Mouse (Mus musculus): Measurements from ENCODE around the gene Kif27.
"Not testable (repeated sequence)": the region's sequence is repeated elsewhere in the genome, so short reads cannot be mapped to it uniquely, and the experiment has no call there.

- not testable (repeated sequence) for TF ChIP-seq ZKSCAN1 (IDR thresholded peaks at IDR 0.05; ENCODE audit: borderline replicate concordance, low read depth, low read length); TCF12 (IDR thresholded peaks at IDR 0.05; ENCODE audit: low read depth, low read length); CTCF (conservative IDR thresholded peaks at IDR 0.05 in 1 of 2, IDR thresholded peaks at IDR 0.05 in 1 of 2; ENCODE audit: low read depth in 2 of 2, low read length in 2 of 2); EP300 (IDR thresholded peaks at IDR 0.05; ENCODE audit: low read length); RAD21 (IDR thresholded peaks at IDR 0.05; ENCODE audit: low read depth, low read length); MYC (IDR thresholded peaks at IDR 0.05; ENCODE audit: low read depth, low read length); POLR2AphosphoS2 (IDR thresholded peaks at IDR 0.05; ENCODE audit: low read depth, low read length); ZNF384 (IDR thresholded peaks at IDR 0.05; ENCODE audit: low read depth, low read length); CHD1 (IDR thresholded peaks at IDR 0.05; ENCODE audit: low read depth, low read length)
These were observed 6.3 kb upstream of the Kif27 start for GRCm38 (mm10) chr13:58365179-58365578.

Measured in CH12.LX (cell line).